ENCODE assay signal across 26 mouse cellular contexts in the genomic region with DNA sequence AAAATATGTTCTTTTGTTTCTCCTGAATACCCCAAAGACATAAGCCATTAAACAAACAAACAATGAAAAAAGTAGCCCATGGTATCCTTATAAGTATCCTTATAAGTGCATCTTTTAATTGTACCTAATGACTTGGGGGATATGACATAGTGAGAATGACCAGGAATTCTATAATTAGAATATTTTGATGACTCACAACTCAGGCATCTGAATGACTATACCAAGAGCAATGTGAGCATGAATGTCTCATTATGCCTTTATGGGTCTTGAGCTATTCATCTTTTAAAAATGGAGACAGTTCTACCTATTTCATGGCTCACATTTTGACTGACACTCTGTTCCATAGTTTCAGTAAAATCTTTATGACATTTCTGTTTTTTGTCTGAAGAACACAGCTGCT.
DNase-seq lines count a peak whose midpoint lies in the region; ATAC-seq and TF ChIP-seq lines count a peak whose summit lies in the region.
"Had no signal": no experiment of that assay in that cellular context is flagged by ENCODE, and none has a peak within 500 bp of the region (broad histone marks: within the 10 kb centered on the region; RNA-seq: fewer than 3 reads in every experiment).

No protein-coding gene starts in this region.

- no peaks in the 10 kb centered on the region for H3K9me3 ChIP-seq in forebrain, embryonic 16.5 days (ENCODE audit: control insufficient read depth, low read length)
- H3K9me3 ChIP-seq in intestine, postnatal 0 days (ENCODE audit: control insufficient read depth): no peaks in the 10 kb centered on the region
- H3K9me3 ChIP-seq: G1E had no signal

- no peak overlapping the region for H3K27ac ChIP-seq in forebrain, embryonic 16.5 days (ENCODE audit: low read length)
- no peak overlapping the region for H3K27ac ChIP-seq in intestine, postnatal 0 days (ENCODE audit: low read depth, low read length)

- no peak overlapping the region for H3K4me3 ChIP-seq in forebrain, embryonic 16.5 days (replicated peaks; ENCODE audit: low read length)
- H3K4me3 ChIP-seq in intestine, postnatal 0 days (ENCODE audit: low read depth, low read length): no peak overlapping the region

- no peaks in the 10 kb centered on the region for H3K36me3 ChIP-seq in forebrain, embryonic 16.5 days (ENCODE audit: control insufficient read depth, insufficient read depth)
- no peaks in the 10 kb centered on the region for H3K36me3 ChIP-seq in intestine, postnatal 0 days (ENCODE audit: control insufficient read depth, insufficient read depth)
- H3K36me3 ChIP-seq: G1E had no signal

- H3K4me2 ChIP-seq in forebrain, embryonic 16.5 days (ENCODE audit: low read length): no peak overlapping the region
- no peak overlapping the region for H3K4me2 ChIP-seq in intestine, postnatal 0 days (replicated peaks; ENCODE audit: low read depth)

- H3K27me3 ChIP-seq in forebrain, embryonic 16.5 days (replicated peaks; ENCODE audit: control insufficient read depth, insufficient read depth, low read length): no peaks in the 10 kb centered on the region
- H3K27me3 ChIP-seq in intestine, postnatal 0 days (replicated peaks; ENCODE audit: control insufficient read depth, insufficient read depth, low read length): no peaks in the 10 kb centered on the region
- H3K27me3 ChIP-seq: CH12.LX, Patski had no signal

- H3K9ac ChIP-seq in forebrain, embryonic 16.5 days (replicated peaks; ENCODE audit: low read depth, low read length): no peak overlapping the region
- H3K9ac ChIP-seq in intestine, postnatal 0 days (ENCODE audit: low read depth, low read length): no peak overlapping the region

- ATAC-seq in forebrain, embryonic 16.5 days: no peak
- no peak for ATAC-seq in intestine, postnatal 0 days
- ATAC-seq: activated CD4-positive, CD25-positive, alpha-beta regulatory T cell, adult 4 months; CD4-positive, CD25-positive, alpha-beta regulatory T cell, adult 4 months; Patski had no signal

- DNase-seq in 3134 (ENCODE audit: extremely low read depth, insufficient read length, low spot score): peak; percentile 2
- peak; percentile 65 for DNase-seq in 3T3-L1 (ENCODE audit: low read depth, low spot score)
- DNase-seq in Muller cell, postnatal 12 days (ENCODE audit: inconsistent ontology term): peak; percentile 79
- DNase-seq in NIH3T3 (ENCODE audit: low read depth): peak; percentile 6
- no peak for DNase-seq in right cerebral cortex, adult 2 months (ENCODE audit: low spot score in 2 of 2)
- no peak for DNase-seq in kidney, adult 8-10 months
- DNase-seq: adrenal gland, adult 2 months; adrenal gland, adult 8-10 months; adrenal gland, postnatal 10 days; adrenal gland, postnatal 14 days; adrenal gland, postnatal 25 days; adrenal gland, postnatal 36 days; B cell, adult 2 months; cerebellum, adult 11 months; cerebellum, adult 11-12 months; cerebellum, adult 18-20 months; cerebellum, adult 2 months; cerebellum, adult 8-10 months; cerebellum, adult 9-10 months had no signal

- no peak for TF ChIP-seq CTCF in intestine, postnatal 0 days (IDR thresholded peaks at IDR 0.05; ENCODE audit: low read depth)

- no peaks in the 10 kb centered on the region for H3K4me1 ChIP-seq in forebrain, embryonic 16.5 days (replicated peaks; ENCODE audit: control insufficient read depth, insufficient read depth, low read length)
- H3K4me1 ChIP-seq in intestine, postnatal 0 days (replicated peaks; ENCODE audit: control insufficient read depth, insufficient read depth, low read length): no peaks in the 10 kb centered on the region

Comparison
In these comparisons a context has a peak if more than half of its experiments do, and no peak if none do; other contexts are left out.
1. DNase-seq: peak in 3134 (single experiment), 3T3-L1 (single experiment), Muller cell, postnatal 12 days (single experiment) and NIH3T3 (single experiment); none in right cerebral cortex, adult 2 months (0 of 2) and kidney, adult 8-10 months (0 of 2).